Mouse (Mus musculus): ENCODE data around the gene Cyp3a16. TPM values are rescaled to one million over a fixed set of nuclear protein-coding genes. Genes with fewer than 3 reads are reported as not detected.

Cyp3a16 gene
- polyA plus RNA-seq (2012; rRNA removed) = not detected in 2 replicates

DNA sequence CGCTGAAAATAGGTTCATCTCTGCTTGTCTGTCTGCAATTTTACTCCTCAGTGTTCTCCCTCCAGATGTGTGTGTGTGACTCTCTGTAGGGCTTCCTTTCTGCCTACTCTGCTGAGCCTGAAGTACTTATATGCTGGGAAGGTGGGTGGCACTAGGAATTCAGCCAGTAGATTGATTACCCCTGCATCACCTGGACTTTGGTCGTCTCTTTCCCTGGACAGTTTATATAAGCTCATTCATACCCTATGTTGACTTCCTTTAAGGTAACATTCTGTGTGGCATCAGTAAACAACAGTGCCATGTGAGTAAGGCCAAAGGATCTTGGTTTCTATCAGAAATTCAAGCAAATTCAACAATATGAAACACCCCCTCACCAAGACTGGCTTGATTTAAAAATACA lies at the start of gene Cyp3a16:
Gene Cyp3a16 (minus strand): TSS at position 101 of the 400 bp plus-strand sequence.

Other genes with a start within 250 kb of the Cyp3a16 start
- gene Zfp655, start 238.0 kb downstream of the Cyp3a16 start, polyA plus RNA-seq (2012; rRNA removed) = 17.8 and 18.6 TPM in 2 replicates
- 15.4 and 17.4 TPM in 2 replicates for gene Zscan25, start 189.2 kb downstream of the Cyp3a16 start, polyA plus RNA-seq (2012; rRNA removed)
- 0.03 and 0.04 TPM in 2 replicates for gene Cyp3a57, start 124.4 kb downstream of the Cyp3a16 start, polyA plus RNA-seq (2012; rRNA removed)
- not detected in 2 replicates for gene Cyp3a41b, start 115.0 kb upstream of the Cyp3a16 start, polyA plus RNA-seq (2012; rRNA removed)

Measured in central nervous system, embryonic 18 days (tissue).